Mouse (Mus musculus) ZHBTc4 (cell line): ENCODE results near the gene Ddx20.

Source experiments
- DNase-seq: peaks from one replicate; pipeline ENCODE4 v3.0.0-alpha.2; 2011; ENCODE audit warnings: low read depth, low spot score

The Ddx20 gene

GRCm38 (mm10) chr3:105687324-105688060 is at the start of gene Ddx20:
Gene Ddx20, minus strand, starts transcription at chr3:105687574.
- peak; percentile 99 for DNase-seq

DNA sequence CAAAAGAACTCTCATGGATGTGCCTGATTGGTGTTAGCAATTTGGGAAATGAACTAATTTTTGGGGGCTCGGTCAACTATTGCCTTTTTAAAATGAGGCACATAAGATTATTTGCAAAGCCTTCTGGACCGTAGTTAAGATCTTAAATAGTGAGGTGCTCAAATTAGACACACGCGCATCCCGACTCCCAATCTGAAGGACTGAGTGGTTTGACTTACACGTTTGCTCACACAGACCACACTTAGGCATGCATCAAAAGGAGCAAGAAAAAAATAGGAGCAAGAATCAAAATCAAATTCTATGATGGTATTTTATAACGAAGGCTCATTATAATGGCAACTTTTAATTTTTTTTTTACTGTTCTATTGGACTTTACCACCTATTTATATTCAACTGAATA is 49.7 kb upstream of the Ddx20 start:
- DNase-seq: no peak

DNA sequence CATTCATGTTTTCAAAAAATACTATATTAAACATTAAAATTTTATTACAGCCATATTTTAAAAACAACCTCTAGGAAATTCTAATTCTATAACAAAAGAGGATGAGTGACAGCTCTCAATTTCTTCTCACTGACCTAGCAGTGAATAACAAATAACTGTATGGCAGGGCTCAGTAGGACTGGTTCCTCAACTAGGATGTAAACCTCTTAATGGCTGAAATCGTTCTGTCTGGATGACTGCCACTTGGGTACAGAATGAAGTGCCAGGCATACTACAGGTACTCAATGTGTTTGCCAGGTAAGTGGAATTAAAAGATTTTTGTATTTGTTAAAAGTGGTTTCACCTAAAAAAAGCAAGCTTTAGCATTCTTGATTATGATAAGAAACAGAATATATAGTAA is 48.8 kb upstream of the Ddx20 start:
- DNase-seq: no peak

GRCm38 (mm10) chr3:105735285-105735684 is 47.9 kb upstream of the Ddx20 start:
- no peak for DNase-seq

- no peak for DNase-seq
Observed at GRCm38 (mm10) chr3:105733538-105733937, 46.2 kb upstream of the Ddx20 start.

DNA sequence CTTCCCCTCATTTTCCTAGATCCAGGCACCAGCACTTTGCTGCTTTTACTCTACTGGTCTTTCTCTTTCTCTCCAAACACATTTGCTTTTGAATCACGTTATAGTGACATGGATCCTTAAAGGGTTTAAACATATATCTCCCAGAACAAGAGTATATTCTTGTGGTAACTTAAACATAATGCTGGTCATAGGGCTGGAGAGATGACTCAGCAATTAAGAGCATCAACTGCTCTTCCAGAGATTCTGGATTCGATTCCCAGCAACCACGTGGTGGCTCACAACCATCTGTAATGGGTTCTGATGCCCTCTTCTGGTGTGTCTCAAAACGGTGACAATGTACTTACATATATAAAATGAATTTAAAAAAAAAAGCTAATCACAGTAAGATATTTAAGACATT is 45.0 kb upstream of the Ddx20 start:
- no peak for DNase-seq

DNA sequence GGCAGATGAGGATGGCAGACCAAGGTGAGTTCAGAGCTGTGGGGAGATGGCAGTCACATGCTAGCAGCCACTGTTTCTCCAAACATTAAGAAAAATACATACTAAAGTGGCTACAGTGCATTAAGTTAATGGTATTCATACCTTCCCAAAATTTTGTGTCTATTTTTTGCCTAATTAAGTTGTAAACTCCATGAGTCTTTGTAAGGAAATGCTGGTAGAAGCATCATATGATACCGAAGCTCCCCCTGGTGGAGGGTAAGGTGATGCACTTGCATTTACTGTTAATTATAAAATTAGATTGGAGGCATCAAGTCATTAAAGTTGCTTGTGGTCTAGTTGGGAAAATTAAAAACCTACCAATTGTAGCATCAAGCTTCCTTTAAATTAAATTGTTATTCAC is 38.7 kb upstream of the Ddx20 start:
- DNase-seq: peak; percentile 58

DNA sequence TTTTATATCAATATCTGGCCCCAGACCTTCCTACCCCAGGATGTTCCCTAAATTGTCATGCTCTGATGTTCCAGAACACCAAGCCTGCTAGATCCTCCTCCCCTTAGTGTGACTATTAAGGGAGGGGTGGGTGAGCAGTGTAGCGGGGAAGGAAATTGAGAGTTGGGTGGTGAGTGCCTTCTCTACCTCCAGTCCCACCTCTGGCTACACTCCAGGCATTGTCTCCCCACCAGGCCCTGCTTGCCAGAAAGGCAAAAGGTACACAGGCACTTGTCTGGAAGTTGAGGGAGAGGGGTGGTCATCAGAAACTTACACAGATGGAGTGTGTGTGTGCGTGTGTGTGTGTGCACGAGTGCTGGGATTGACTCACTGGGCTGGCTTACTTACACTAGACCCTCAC is 35.1 kb upstream of the Ddx20 start:
- DNase-seq: no peak

GRCm38 (mm10) chr3:105721681-105722201 is 34.4 kb upstream of the Ddx20 start:
- DNase-seq: no peak

DNA sequence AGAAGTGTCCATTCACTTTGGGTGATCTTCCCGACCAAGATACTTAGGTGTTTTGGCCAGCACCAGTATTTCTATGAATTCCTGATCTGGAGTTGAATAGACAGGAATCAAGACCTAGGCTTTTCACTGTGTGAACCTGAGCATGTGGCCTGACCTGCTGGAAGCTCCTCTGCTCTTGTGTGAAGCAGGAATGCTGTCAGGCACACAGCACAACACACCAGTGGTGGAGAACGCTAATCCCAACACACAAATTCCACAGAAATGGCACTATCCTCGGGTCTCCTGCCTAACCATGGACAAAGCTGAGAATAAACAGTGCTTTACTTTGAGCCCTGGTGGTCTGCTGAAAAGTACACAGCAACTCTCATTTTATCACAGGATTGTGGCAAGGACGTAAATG is 33.1 kb upstream of the Ddx20 start:
- no peak for DNase-seq

DNA sequence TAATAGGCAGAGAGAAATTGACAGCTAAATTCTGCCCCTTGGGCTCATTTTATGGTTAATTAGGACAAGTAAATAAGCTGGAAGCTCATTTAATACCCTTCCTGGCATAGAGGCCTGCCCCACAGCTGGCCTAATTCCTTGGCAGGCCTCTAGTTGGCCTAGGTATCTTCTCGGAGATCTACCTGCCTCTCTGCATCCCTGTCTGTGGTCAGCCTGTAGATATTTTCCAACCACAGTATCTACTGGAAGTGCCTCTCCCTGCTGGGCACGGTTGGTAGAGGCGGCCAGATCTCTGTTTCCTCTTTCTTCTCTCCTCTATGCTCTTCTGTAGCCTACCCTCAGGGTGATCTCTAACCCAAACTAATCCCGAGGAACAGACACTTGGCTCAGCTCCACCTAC is 32.6 kb upstream of the Ddx20 start:
- DNase-seq: no peak

DNA sequence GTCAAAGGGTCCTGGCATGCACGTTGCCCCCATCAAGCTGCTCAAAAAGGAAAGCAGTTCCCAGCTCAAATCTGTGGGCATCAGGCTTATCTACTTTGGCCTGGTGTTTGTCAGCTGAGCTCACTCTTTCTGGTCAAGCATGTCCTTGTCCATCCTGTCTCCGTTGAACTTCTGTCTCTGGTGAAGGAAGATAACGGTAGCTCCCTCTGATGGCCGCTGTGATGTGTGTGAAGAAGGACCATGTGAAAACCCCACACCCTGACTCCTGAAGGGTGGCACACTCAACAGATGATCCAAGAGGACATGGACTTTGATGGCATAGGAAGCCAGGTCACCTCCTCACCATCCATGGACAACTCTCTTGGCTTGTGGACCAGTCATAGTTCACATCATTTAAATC is 31.4 kb upstream of the Ddx20 start:
- DNase-seq: no peak

DNA sequence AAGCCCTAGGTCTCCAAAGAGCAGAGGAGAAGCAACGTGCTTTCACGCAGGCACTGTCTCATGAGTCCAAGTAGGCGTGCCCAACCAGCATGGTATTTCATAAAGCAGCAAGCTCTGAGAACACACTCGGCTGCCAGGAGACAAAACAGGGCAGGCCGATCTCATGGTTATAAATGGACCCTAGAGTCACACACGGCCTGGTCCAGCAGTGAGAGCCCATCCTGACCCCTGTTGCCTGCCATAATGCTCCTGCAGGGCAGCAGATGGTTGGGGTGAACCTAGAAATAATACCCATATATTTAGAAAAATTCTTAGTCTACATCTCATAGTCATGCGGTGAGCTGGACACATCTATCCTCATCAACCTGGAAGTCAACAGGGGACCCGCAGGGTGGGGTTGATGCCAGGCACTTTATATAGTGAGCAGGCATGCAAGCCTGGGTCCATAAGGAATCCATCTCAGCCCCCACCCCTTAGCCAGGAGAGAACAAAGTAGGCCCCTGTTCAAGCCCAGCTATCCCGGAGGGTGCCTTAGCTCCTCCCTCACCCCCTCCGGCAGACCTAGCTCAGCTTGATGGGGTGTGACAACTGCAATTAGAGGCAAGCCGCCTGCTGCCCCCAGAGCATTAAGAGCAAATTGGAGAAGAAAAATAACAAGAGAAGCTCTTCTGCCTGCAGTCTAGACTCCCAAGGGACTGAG is 30.6 kb upstream of the Ddx20 start:
- DNase-seq: no peak

DNA sequence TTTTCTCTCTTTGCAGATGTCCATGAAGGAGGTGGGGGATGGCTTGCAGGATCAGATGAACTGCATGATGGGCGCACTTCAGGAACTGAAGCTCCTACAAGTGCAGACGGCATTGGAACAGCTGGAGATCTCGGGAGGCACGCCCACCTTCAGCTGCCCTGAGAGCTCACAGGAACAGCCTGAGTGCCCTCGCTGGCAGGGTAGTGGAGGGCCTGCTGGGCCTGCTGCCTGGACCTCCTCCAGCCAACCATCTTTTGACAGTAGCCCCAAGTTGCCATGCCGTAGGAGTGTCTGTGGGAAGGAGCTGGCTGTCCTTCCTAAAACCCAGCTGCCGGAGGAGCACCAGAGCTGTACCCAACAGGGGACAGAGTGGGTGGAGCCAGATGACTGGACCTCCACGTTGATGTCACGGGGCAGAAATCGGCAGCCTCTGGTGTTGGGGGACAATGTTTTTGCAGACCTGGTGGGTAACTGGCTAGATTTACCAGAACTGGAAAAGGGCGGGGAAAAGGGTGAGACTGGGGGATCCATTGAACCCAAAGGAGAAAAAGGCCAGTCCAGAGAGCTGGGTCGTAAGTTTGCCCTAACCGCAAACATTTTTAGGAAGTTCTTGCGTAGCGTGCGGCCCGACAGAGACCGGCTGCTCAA is 29.1 kb upstream of the Ddx20 start:
- DNase-seq: peak; percentile 29

DNA sequence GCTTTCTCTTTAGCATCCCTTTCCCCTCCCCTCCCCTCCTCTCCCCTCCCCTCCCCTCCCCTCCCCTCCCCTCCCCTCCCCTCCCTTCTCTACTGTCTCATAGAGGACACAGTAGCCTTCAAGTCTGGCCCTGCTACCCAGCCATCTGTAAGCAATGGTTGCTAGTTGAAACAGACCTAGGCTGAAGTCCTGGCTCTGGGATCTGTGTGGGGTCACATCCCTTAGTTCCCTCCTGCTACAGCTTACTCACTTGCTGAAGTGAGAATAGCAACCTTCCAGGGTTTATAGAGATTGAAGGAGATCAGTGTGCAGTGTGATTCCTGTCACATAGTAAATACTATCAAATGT is 27.4 kb upstream of the Ddx20 start:
- DNase-seq: no peak

DNA sequence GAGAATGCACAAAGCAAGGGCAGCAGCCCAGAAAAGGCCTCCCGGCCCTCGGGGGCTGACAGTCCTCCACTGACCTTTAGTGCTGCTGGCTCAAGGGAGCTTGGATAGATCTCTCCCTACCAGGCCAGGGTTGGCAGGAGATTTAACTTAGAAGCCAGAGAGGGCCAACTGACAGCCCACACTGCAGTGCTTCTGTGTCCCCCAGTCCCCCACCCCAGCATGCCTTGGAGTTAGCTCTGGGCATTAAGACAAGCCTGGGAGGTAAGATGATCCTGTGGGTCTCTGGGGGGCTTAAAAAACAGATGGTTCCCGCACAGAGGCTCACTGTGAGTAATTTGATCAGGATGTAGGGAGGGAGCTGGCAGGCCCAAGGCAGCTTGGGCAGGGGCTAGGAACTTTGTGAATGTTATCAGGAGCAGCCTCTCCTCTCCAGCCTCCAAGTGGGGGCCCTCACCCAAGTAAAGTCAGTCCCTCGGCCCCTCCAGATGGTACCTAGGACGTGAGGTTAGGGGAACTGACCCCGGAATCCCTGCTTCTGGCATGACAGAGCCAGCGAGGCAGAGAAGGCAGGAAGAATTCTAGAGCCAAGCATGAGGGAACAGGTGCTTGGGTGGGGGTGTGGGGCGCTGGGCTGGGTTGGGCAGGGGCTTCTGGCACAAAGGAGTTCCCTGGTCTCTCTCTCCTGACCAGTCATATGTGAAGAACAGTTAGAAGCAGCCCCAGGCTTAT is 26.9 kb upstream of the Ddx20 start:
- no peak for DNase-seq

GRCm38 (mm10) chr3:105712827-105713226 is 25.5 kb upstream of the Ddx20 start:
- no peak for DNase-seq

DNA sequence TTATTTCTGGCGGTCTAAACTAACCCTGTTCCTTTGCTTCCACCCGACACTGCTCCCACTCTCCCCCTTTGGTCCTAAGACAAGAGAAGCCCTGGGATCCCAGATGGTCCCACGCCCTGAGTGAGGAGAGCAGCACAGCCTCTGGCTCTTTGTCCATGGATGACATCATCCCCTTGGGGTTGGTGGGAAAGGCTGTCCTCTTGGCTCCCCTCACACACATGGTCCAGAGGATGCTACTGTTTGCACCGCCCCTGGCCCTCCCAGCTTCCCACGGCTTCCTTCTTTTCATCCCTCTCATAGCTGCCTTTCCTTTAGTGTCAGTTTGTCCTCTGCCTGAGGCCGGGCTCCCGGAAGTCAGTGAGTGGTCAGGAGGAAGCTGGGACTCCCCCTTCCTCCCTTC is 24.4 kb upstream of the Ddx20 start:
- DNase-seq: no peak

- DNase-seq: no peak
Observed at GRCm38 (mm10) chr3:105710246-105710645, 22.9 kb upstream of the Ddx20 start.

DNA sequence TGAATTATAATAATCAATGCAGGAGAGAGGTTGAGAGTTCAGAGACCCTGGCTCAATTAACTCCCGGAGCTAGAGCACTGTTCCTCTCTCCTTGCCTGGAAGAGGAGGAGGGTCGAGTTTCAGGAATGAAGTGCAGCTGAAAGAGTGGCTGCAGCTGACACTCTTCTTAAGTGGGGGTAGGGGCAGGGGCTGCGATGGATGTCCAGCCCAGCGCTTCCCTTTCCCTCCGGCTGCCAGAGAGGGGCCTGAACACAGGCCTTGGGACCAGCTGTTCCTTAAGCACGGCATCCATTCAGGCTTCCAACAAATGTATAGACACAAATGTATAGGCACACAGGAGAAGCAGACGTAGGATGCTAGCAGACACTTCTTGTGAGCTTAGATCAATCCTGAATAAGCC is 20.2 kb upstream of the Ddx20 start:
- no peak for DNase-seq

DNA sequence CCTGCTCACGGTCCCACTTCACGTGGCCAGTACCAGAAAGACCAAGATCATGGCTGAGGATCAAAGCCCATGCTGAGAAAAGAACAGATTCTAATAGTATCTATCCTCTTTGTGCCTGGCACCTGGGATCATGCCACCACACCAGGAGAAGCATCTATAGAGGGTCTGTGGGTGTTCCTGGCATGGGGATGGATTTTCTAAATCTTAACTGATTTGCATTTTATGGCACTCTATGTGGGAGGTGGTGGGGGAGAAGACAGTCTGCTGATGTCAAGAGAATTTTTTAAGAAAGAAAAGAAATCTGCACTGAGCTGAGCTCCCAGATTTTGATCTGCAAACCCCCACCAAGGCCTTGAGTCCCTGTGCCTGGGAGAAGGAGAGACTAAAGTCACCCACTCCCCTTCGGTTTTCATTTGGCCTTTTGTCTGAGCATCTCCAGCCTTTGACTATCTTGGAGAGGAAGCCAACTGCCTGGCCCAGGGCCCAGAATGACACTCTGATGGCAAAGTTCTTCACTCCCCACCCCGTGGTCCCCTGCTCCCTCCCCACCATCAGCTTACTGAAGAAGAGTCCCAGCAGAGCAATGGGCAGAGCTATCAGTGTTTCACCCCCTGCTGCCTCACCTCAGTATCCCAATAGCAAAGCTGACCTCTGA is 19.1 kb upstream of the Ddx20 start:
- no peak for DNase-seq

DNA sequence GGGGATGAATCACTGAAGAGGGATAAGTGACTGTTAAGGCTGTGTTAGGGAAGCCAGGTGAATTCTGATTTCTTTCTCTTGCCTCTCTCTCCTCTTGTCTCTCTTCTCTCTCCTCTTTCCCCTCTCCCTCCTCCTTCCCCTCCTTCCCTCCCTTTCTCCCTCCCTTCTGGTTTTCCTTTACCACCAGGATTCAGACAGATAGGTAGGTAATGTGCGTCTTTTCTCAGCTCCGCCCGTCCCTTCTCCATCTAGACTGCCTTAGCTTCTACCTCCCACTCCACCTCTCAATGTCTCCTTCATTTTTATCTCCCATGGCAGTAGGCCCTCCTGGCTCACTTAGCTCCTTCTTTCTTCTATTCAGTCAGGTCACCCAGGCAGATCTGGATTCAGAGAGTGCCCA is 18.2 kb upstream of the Ddx20 start:
- no peak for DNase-seq
